Mouse (Mus musculus): Measurements from ENCODE around the gene Hoxa9. TPM values are rescaled to one million over a fixed set of nuclear protein-coding genes. Genes with fewer than 3 reads are reported as not detected.

Hoxa9 gene
- total and polyA plus RNA-seq, 2 experiments from 2014 or later, result 0.19 TPM; not detected in 1

DNA sequence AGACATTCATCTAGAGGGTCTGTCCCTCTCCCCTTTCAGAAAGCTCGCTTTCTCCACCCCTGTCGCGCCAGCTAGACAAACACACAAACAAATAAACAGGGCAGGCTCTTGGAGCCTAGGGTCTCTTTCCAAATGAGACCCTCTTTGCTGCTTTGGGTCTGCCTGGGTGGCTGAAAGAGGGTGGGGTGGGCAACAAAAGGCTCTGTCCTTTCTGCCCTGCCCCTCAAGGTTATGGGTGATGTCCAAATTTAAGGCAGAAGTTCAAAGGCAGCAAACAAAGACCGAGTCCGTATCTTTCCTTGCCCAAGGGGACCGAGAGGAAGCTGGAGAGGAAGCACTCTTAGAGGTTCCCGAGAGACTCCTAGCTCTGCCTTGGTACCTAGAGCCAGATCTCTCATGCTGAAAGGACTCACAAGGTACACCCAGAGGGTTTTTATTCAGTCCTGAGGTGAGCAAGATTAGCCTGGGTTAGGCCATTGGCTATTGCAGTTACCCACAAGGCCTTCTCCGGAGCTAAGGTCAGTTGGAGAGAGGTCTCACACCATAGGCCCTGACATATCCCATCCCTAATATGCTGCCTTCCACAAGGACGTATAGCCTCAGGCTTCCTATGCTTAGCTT lies 10.2 kb upstream of the Hoxa9 start:
- Histone ChIP-seq H3K27me3 (ENCODE audit: control insufficient read depth, insufficient read depth, low read length) (peaks cover 100% of the 10 kb centered on the region), H3K27ac (ENCODE audit: low read depth) (no peak overlapping the region), H3K9me3 (replicated peaks; ENCODE audit: control insufficient read depth, low read length) (no peaks in the 10 kb centered on the region), H3K4me1 (ENCODE audit: control insufficient read depth, insufficient read depth) (0 out of 2 replicates have a peak, but pooled peaks cover 3% of the 10 kb centered on the region), H3K4me3 (ENCODE audit: low read depth, low read length) (no peak overlapping the region), H3K4me2 (ENCODE audit: low read depth, low read length) (no peak overlapping the region), H3K36me3 (replicated peaks; ENCODE audit: control insufficient read depth, insufficient read depth, low read length) (no peaks in the 10 kb centered on the region), H3K9ac (replicated peaks; ENCODE audit: low read depth, low read length) (no peak overlapping the region)
- DNase-seq (ENCODE audit: low spot score) (no peak), ATAC-seq (ENCODE audit: insufficient read depth, low read depth) (no peak)
- 5% methylated on average over 9 of the region's 9 CpGs for WGBS
- TF ChIP-seq EP300 (IDR thresholded peaks at IDR 0.05; ENCODE audit: low read depth) (no peak), CTCF (IDR thresholded peaks at IDR 0.05; ENCODE audit: low read depth) (no peak)

DNA sequence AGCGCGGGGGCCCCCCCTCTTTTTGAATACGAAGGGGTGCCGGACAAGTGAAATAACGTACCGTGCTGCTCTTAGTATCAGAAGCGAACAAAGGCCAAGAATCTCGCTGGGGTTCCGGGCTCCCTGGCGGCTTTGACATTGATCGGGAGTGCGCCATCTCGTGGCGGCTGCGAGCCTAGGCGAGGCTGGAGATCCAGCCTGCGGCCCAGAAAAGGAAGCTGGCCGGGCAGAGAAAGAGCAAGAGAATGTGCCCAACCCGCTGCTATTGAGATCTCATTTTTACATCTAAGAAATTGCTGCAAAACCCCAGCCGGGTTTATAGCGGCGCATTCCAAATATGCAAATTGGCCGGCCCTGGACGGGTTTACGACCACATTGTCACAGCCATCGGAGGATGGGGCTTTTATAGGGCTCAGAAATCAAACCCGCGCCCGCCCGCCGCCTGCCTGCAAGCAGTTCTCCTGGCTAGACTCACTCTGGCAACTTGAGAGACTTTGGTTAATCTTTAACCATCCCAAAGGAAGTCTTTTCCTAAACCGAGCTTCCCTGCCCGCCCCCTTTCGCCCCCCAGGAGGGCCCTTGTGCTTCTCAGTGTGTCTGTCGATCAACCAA lies 9.6 kb upstream of the Hoxa9 start, which contains the start of gene Hoxa10:
Gene Hoxa10 (minus strand): TSS at position 466 of the 612 bp plus-strand sequence.
- Histone ChIP-seq H3K36me3 (replicated peaks; ENCODE audit: control insufficient read depth, insufficient read depth, low read length) (no peaks in the 10 kb centered on the region), H3K9me3 (replicated peaks; ENCODE audit: control insufficient read depth, low read length) (no peaks in the 10 kb centered on the region), H3K4me3 (ENCODE audit: low read depth, low read length) (peak within 1 kb of the TSS; percentile 1; the same call in 1 of the 2 replicates), H3K4me2 (ENCODE audit: low read depth, low read length) (peak within 1 kb of the TSS; percentile 24), H3K9ac (replicated peaks; ENCODE audit: low read depth, low read length) (no peak within 1 kb of the TSS), H3K27ac (ENCODE audit: low read depth) (no peak within 1 kb of the TSS), H3K4me1 (ENCODE audit: control insufficient read depth, insufficient read depth) (0 out of 2 replicates have a peak, but pooled peaks cover 3% of the 10 kb centered on the region), H3K27me3 (ENCODE audit: control insufficient read depth, insufficient read depth, low read length) (peaks cover 100% of the 10 kb centered on the region)
- TF ChIP-seq CTCF (IDR thresholded peaks at IDR 0.05; ENCODE audit: low read depth), result peak; percentile 65
- no peak for TF ChIP-seq EP300 (IDR thresholded peaks at IDR 0.05; ENCODE audit: low read depth)
- WGBS, result 2% methylated on average over 35 of the region's 35 CpGs
- DNase-seq (ENCODE audit: low spot score), result peak; percentile 57
- 0 out of 2 replicates have a peak, but pooled peaks have one; percentile 43 for ATAC-seq (ENCODE audit: insufficient read depth, low read depth)

DNA sequence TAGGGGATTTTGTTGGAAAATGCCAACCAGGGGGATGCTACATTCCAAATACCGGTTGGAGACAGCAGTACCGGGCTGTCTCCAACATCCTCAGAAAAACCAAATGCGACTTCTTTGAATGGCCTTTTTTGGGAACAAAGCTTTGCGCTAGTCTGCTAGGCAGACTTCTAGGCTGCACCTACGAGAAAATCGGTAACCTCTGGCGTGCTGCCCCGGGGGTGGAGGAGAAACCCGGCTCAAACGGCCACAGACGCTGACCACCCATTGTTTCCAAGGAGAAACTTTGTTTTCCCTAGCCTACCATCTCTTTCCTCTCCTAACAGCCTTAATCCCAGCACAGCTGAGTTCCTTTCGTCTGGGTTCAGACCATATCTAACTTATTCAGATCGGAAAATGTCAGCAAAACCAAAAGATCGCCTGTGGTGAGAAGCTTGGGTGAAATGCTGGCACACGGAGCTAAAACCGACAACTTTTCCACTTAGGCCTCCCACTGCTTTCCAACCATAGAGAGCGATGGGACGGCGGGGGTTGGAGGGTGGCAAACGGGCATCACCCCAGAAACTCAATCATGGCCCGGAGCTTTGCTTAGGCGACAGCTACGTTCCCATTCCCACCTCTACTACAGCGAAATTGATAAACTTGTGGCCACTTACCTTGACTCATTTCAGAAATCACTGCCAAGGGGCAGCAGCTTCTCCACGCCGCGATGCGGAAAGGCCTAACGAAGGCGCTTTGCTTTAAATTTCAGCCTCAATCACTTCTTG lies 8.9 kb upstream of the Hoxa9 start:
- no peak overlapping the region for H3K27ac ChIP-seq (ENCODE audit: low read depth)
- H3K9ac ChIP-seq (replicated peaks; ENCODE audit: low read depth, low read length), result no peak overlapping the region
- H3K9me3 ChIP-seq (replicated peaks; ENCODE audit: control insufficient read depth, low read length), result no peaks in the 10 kb centered on the region
- H3K4me3 ChIP-seq (ENCODE audit: low read depth, low read length), result peak overlapping the region; percentile 1; the same call in 1 of the 2 replicates
- peak overlapping the region; percentile 24 for H3K4me2 ChIP-seq (ENCODE audit: low read depth, low read length)
- ATAC-seq (ENCODE audit: insufficient read depth, low read depth) (no peak), DNase-seq (ENCODE audit: low spot score) (no peak)
- no peak for TF ChIP-seq EP300 (IDR thresholded peaks at IDR 0.05; ENCODE audit: low read depth)
- TF ChIP-seq CTCF (IDR thresholded peaks at IDR 0.05; ENCODE audit: low read depth), result no peak
- no peaks in the 10 kb centered on the region for H3K36me3 ChIP-seq (replicated peaks; ENCODE audit: control insufficient read depth, insufficient read depth, low read length)
- H3K27me3 ChIP-seq (ENCODE audit: control insufficient read depth, insufficient read depth, low read length), result peaks cover 100% of the 10 kb centered on the region
- 0 out of 2 replicates have a peak, but pooled peaks cover 3% of the 10 kb centered on the region for H3K4me1 ChIP-seq (ENCODE audit: control insufficient read depth, insufficient read depth)
- 3% methylated on average over 30 of the region's 30 CpGs for WGBS

DNA sequence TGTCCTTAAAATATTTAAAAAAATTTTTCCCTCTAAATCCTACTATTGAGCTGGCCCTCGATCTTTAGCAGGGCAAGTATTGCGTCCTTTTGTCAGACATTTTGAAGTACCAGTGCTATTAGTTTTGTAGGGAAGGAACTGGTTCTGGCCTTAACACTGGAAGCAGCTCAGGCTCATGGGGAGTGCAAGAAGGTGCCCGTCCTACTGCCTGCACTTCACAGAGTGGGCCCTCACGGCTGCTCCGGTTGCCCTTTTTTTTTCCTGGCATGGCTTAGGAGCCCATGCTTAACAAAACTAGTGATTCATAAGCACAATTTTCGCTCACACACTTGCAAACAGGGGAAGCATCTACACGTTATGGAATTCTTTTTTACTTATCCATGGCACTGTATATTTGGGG lies 8.1 kb upstream of the Hoxa9 start:
- Histone ChIP-seq H3K9ac (replicated peaks; ENCODE audit: low read depth, low read length) (no peak overlapping the region), H3K27me3 (ENCODE audit: control insufficient read depth, insufficient read depth, low read length) (peaks cover 100% of the 10 kb centered on the region), H3K27ac (ENCODE audit: low read depth) (no peak overlapping the region), H3K9me3 (replicated peaks; ENCODE audit: control insufficient read depth, low read length) (no peaks in the 10 kb centered on the region), H3K4me1 (ENCODE audit: control insufficient read depth, insufficient read depth) (0 out of 2 replicates have a peak, but pooled peaks cover 3% of the 10 kb centered on the region), H3K36me3 (replicated peaks; ENCODE audit: control insufficient read depth, insufficient read depth, low read length) (no peaks in the 10 kb centered on the region), H3K4me2 (ENCODE audit: low read depth, low read length) (no peak overlapping the region), H3K4me3 (ENCODE audit: low read depth, low read length) (no peak overlapping the region)
- DNase-seq (ENCODE audit: low spot score), result no peak
- ATAC-seq (ENCODE audit: insufficient read depth, low read depth), result no peak
- 11% methylated on average over 7 of the region's 7 CpGs for WGBS
- TF ChIP-seq CTCF (IDR thresholded peaks at IDR 0.05; ENCODE audit: low read depth), result no peak

DNA sequence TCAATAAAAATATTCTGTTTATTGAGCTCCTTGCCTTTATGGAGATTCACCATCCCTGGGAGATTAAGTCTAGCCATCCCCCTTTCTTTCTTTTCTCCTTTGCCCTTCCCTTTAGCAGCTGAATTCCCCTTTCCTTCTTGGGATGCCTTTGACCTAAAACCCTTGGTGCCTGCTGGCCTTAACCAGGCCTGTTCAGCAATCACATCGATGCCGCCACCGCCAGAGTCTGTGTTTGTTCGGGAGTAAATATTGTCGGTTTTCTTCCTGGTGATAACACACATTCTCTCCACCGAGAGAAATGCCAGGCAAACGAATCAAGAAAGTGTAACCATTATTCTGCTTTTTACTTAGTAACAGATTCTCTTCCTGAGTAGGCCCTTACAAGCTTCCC lies 7.3 kb upstream of the Hoxa9 start:
- DNase-seq (ENCODE audit: low spot score) (no peak), ATAC-seq (ENCODE audit: insufficient read depth, low read depth) (no peak)
- Histone ChIP-seq H3K9me3 (replicated peaks; ENCODE audit: control insufficient read depth, low read length) (no peaks in the 10 kb centered on the region), H3K27ac (ENCODE audit: low read depth) (no peak overlapping the region), H3K27me3 (ENCODE audit: control insufficient read depth, insufficient read depth, low read length) (peaks cover 100% of the 10 kb centered on the region), H3K36me3 (replicated peaks; ENCODE audit: control insufficient read depth, insufficient read depth, low read length) (no peaks in the 10 kb centered on the region), H3K4me1 (ENCODE audit: control insufficient read depth, insufficient read depth) (0 out of 2 replicates have a peak, but pooled peaks cover 3% of the 10 kb centered on the region), H3K9ac (replicated peaks; ENCODE audit: low read depth, low read length) (no peak overlapping the region), H3K4me3 (ENCODE audit: low read depth, low read length) (no peak overlapping the region), H3K4me2 (ENCODE audit: low read depth, low read length) (no peak overlapping the region)
- WGBS, result 7% methylated on average over 7 of the region's 7 CpGs
- TF ChIP-seq EP300 (IDR thresholded peaks at IDR 0.05; ENCODE audit: low read depth) (no peak), CTCF (IDR thresholded peaks at IDR 0.05; ENCODE audit: low read depth) (no peak)

All from heart, postnatal 0 days (tissue).